ENCODE assay signal across 17 mouse cellular contexts in the genomic region with DNA sequence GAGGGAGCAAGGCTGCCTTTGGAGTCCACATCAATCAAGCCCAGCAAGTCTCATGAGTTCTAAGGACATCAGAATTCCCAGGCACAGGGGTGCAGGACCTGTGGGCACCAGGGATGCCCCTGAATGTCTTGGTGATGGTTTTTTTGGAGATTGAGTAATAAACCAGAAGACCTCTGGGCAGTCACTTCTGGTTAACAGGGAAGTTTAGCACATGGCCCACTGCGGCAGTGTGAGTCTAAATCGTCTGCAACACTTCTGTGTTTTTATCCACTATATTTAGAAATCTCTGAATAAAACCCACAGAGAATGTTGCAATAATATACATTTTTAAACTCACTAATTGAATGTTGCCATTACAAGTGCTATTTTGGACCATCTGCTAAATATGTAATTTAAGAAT.
"Had no signal": no experiment of that assay in that cellular context is flagged by ENCODE, and none has a peak within 500 bp of the region (broad histone marks: within the 10 kb centered on the region; RNA-seq: fewer than 3 reads in every experiment).

No protein-coding gene starts in this region.

- H3K27me3 ChIP-seq: intestine, embryonic 15.5 days; liver, embryonic 13.5 days; neural tube, embryonic 12.5 days; neural tube, embryonic 15.5 days had no signal

- H3K4me1 ChIP-seq: intestine, embryonic 15.5 days had no signal

- H3K4me3 ChIP-seq: intestine, embryonic 15.5 days; left cerebral cortex, adult 2 months; liver, embryonic 13.5 days; neural tube, embryonic 12.5 days; neural tube, embryonic 15.5 days had no signal

- H3K9me3 ChIP-seq: intestine, embryonic 15.5 days; liver, embryonic 13.5 days; neural tube, embryonic 12.5 days; neural tube, embryonic 15.5 days had no signal

- H3K9ac ChIP-seq: intestine, embryonic 15.5 days; liver, embryonic 13.5 days; neural tube, embryonic 12.5 days; neural tube, embryonic 15.5 days had no signal

- H3K4me2 ChIP-seq: intestine, embryonic 15.5 days; liver, embryonic 13.5 days; midbrain, embryonic 11.5 days; neural tube, embryonic 12.5 days; neural tube, embryonic 15.5 days had no signal

- DNase-seq: layer of hippocampus, postnatal 36 days; liver, embryonic 13.5 days; lung, adult 2 months; midbrain, embryonic 14.5 days; right cerebral cortex, adult 18-20 months; right cerebral cortex, postnatal 14 days; right cerebral cortex, postnatal 4 days; thymus, adult 2 months; thymus, postnatal 14 days; thymus, postnatal 4 days had no signal

- ATAC-seq: intestine, embryonic 15.5 days had no signal

- H3K27ac ChIP-seq: intestine, embryonic 15.5 days; left cerebral cortex, adult 2 months; liver, embryonic 13.5 days; macrophage; neural tube, embryonic 12.5 days; neural tube, embryonic 15.5 days; stomach, postnatal 0 days had no signal

- H3K36me3 ChIP-seq: liver, embryonic 13.5 days; neural tube, embryonic 12.5 days; neural tube, embryonic 15.5 days had no signal
